Mouse (Mus musculus): ENCODE results near the gene Nt5dc2. TPM values are rescaled to one million over a fixed set of nuclear protein-coding genes. Genes with fewer than 3 reads are reported as not detected.

Nt5dc2 gene
- polyA plus RNA-seq, 1 experiment: 322 TPM

GRCm38 (mm10) chr14:31135495-31136410, 4.9 kb downstream of the Nt5dc2 start:
- Histone ChIP-seq H3K27me3 (ENCODE audit: control insufficient read depth, insufficient read depth, insufficient read length) (no peaks in the 10 kb centered on the region), H3K36me3 (ENCODE audit: control insufficient read depth, insufficient read depth) (peaks cover 19% of the 10 kb centered on the region), H3ac (ENCODE audit: control insufficient read depth, insufficient read length, low read depth) (no peak overlapping the region), H3K79me3 (ENCODE audit: low read depth) (peaks cover 3% of the 10 kb centered on the region), H3K79me2 (ENCODE audit: control insufficient read depth, insufficient read depth) (peaks cover 14% of the 10 kb centered on the region), H3K4me3 (ENCODE audit: insufficient read depth, poor library complexity, severe bottlenecking) (no peak overlapping the region)
- TF ChIP-seq CTCF (IDR thresholded peaks at IDR 0.05; ENCODE audit: control insufficient read depth, insufficient read depth, insufficient read length) (no peak), MYOD1 (IDR thresholded peaks at IDR 0.05; ENCODE audit: control insufficient read depth, insufficient read length, low read depth) (no peak), USF1 (IDR thresholded peaks at IDR 0.05; ENCODE audit: low read depth) (no peak), FOSL1 (IDR thresholded peaks at IDR 0.05; ENCODE audit: insufficient read depth, low read length, poor library complexity, severe bottlenecking) (no peak), CEBPB (IDR thresholded peaks at IDR 0.05; ENCODE audit: low read depth) (no peak), MAX (IDR thresholded peaks at IDR 0.05) (no peak), MYOG (IDR thresholded peaks at IDR 0.05; ENCODE audit: control insufficient read depth, extremely low read depth, insufficient read length) (no peak)

GRCm38 (mm10) chr14:31136411-31137280, 5.8 kb downstream of the Nt5dc2 start:
- peaks cover 8% of the 10 kb centered on the region for H3K79me2 ChIP-seq (ENCODE audit: control insufficient read depth, insufficient read depth)
- H3K36me3 ChIP-seq (ENCODE audit: control insufficient read depth, insufficient read depth): peaks cover 19% of the 10 kb centered on the region
- peaks cover 3% of the 10 kb centered on the region for H3K79me3 ChIP-seq (ENCODE audit: low read depth)
- no peak overlapping the region for H3K4me3 ChIP-seq (ENCODE audit: insufficient read depth, poor library complexity, severe bottlenecking)
- H3K27me3 ChIP-seq (ENCODE audit: control insufficient read depth, insufficient read depth, insufficient read length): no peaks in the 10 kb centered on the region
- no peak overlapping the region for H3ac ChIP-seq (ENCODE audit: control insufficient read depth, insufficient read length, low read depth)
- no peak for TF ChIP-seq MYOG (IDR thresholded peaks at IDR 0.05; ENCODE audit: control insufficient read depth, extremely low read depth, insufficient read length)
- no peak for TF ChIP-seq CEBPB (IDR thresholded peaks at IDR 0.05; ENCODE audit: low read depth)
- no peak for TF ChIP-seq MYOD1 (IDR thresholded peaks at IDR 0.05; ENCODE audit: control insufficient read depth, insufficient read length, low read depth)
- TF ChIP-seq FOSL1 (IDR thresholded peaks at IDR 0.05; ENCODE audit: insufficient read depth, low read length, poor library complexity, severe bottlenecking): no peak
- TF ChIP-seq MAX (IDR thresholded peaks at IDR 0.05): no peak
- no peak for TF ChIP-seq CTCF (IDR thresholded peaks at IDR 0.05; ENCODE audit: control insufficient read depth, insufficient read depth, insufficient read length)
- TF ChIP-seq USF1 (IDR thresholded peaks at IDR 0.05; ENCODE audit: low read depth): no peak

GRCm38 (mm10) chr14:31137281-31137595, 6.4 kb downstream of the Nt5dc2 start:
- no peaks in the 10 kb centered on the region for H3K79me3 ChIP-seq (ENCODE audit: low read depth)
- no peaks in the 10 kb centered on the region for H3K27me3 ChIP-seq (ENCODE audit: control insufficient read depth, insufficient read depth, insufficient read length)
- no peak overlapping the region for H3ac ChIP-seq (ENCODE audit: control insufficient read depth, insufficient read length, low read depth)
- H3K4me3 ChIP-seq (ENCODE audit: insufficient read depth, poor library complexity, severe bottlenecking): no peak overlapping the region
- peaks cover 2% of the 10 kb centered on the region for H3K79me2 ChIP-seq (ENCODE audit: control insufficient read depth, insufficient read depth)
- H3K36me3 ChIP-seq (ENCODE audit: control insufficient read depth, insufficient read depth): peaks cover 19% of the 10 kb centered on the region
- TF ChIP-seq MAX (IDR thresholded peaks at IDR 0.05) (no peak), MYOG (IDR thresholded peaks at IDR 0.05; ENCODE audit: control insufficient read depth, extremely low read depth, insufficient read length) (no peak), FOSL1 (IDR thresholded peaks at IDR 0.05; ENCODE audit: insufficient read depth, low read length, poor library complexity, severe bottlenecking) (no peak), CEBPB (IDR thresholded peaks at IDR 0.05; ENCODE audit: low read depth) (no peak), MYOD1 (IDR thresholded peaks at IDR 0.05; ENCODE audit: control insufficient read depth, insufficient read length, low read depth) (no peak), USF1 (IDR thresholded peaks at IDR 0.05; ENCODE audit: low read depth) (no peak), CTCF (IDR thresholded peaks at IDR 0.05; ENCODE audit: control insufficient read depth, insufficient read depth, insufficient read length) (no peak)

GRCm38 (mm10) chr14:31137791-31138190, 6.9 kb downstream of the Nt5dc2 start:
- Histone ChIP-seq H3K36me3 (ENCODE audit: control insufficient read depth, insufficient read depth) (peaks cover 19% of the 10 kb centered on the region), H3K79me2 (ENCODE audit: control insufficient read depth, insufficient read depth) (no peaks in the 10 kb centered on the region), H3K79me3 (ENCODE audit: low read depth) (no peaks in the 10 kb centered on the region), H3K27me3 (ENCODE audit: control insufficient read depth, insufficient read depth, insufficient read length) (no peaks in the 10 kb centered on the region), H3K4me3 (ENCODE audit: insufficient read depth, poor library complexity, severe bottlenecking) (no peak overlapping the region), H3ac (ENCODE audit: control insufficient read depth, insufficient read length, low read depth) (no peak overlapping the region)
- no peak for TF ChIP-seq CEBPB (IDR thresholded peaks at IDR 0.05; ENCODE audit: low read depth)
- no peak for TF ChIP-seq MYOD1 (IDR thresholded peaks at IDR 0.05; ENCODE audit: control insufficient read depth, insufficient read length, low read depth)
- no peak for TF ChIP-seq USF1 (IDR thresholded peaks at IDR 0.05; ENCODE audit: low read depth)
- no peak for TF ChIP-seq MAX (IDR thresholded peaks at IDR 0.05)
- no peak for TF ChIP-seq MYOG (IDR thresholded peaks at IDR 0.05; ENCODE audit: control insufficient read depth, extremely low read depth, insufficient read length)
- TF ChIP-seq FOSL1 (IDR thresholded peaks at IDR 0.05; ENCODE audit: insufficient read depth, low read length, poor library complexity, severe bottlenecking): no peak
- TF ChIP-seq CTCF (IDR thresholded peaks at IDR 0.05; ENCODE audit: control insufficient read depth, insufficient read depth, insufficient read length): no peak

GRCm38 (mm10) chr14:31138219-31138896, 7.5 kb downstream of the Nt5dc2 start:
- H3K4me3 ChIP-seq (ENCODE audit: insufficient read depth, poor library complexity, severe bottlenecking): no peak overlapping the region
- TF ChIP-seq MYOD1 (IDR thresholded peaks at IDR 0.05; ENCODE audit: control insufficient read depth, insufficient read length, low read depth): no peak
- no peak for TF ChIP-seq USF1 (IDR thresholded peaks at IDR 0.05; ENCODE audit: low read depth)
- no peak for TF ChIP-seq FOSL1 (IDR thresholded peaks at IDR 0.05; ENCODE audit: insufficient read depth, low read length, poor library complexity, severe bottlenecking)
- no peak for TF ChIP-seq MAX (IDR thresholded peaks at IDR 0.05)
- no peak for TF ChIP-seq CEBPB (IDR thresholded peaks at IDR 0.05; ENCODE audit: low read depth)
- TF ChIP-seq CTCF (IDR thresholded peaks at IDR 0.05; ENCODE audit: control insufficient read depth, insufficient read depth, insufficient read length): no peak
- TF ChIP-seq MYOG (IDR thresholded peaks at IDR 0.05; ENCODE audit: control insufficient read depth, extremely low read depth, insufficient read length): no peak
- no peaks in the 10 kb centered on the region for H3K79me3 ChIP-seq (ENCODE audit: low read depth)
- H3ac ChIP-seq (ENCODE audit: control insufficient read depth, insufficient read length, low read depth): no peak overlapping the region
- peaks cover 19% of the 10 kb centered on the region for H3K36me3 ChIP-seq (ENCODE audit: control insufficient read depth, insufficient read depth)
- no peaks in the 10 kb centered on the region for H3K27me3 ChIP-seq (ENCODE audit: control insufficient read depth, insufficient read depth, insufficient read length)
- H3K79me2 ChIP-seq (ENCODE audit: control insufficient read depth, insufficient read depth): no peaks in the 10 kb centered on the region

All from C2C12 (cell line).